Mouse (Mus musculus) embryonic facial prominence, embryonic 12.5 days (tissue): ENCODE measurements at regions not wholly inside any gene's neighbourhood (a gene's known extent, or its start where the extent isn't known, plus 50 kb on each side); places are given as distances from the start of the nearest gene placed in this dataset.

Experiments
- ATAC-seq: fragments of 200-750 bp; cut with Nextera tagmentation; 2 replicates; pipeline ENCODE4 v1.8.0; 2017; ENCODE audit not compliant: insufficient number of reproducible peaks, insufficient read depth, low FRiP score, low TSS enrichment
- H3K27ac ChIP-seq: fragments of 300-500 bp; sonication (generic); 2 replicates; pipeline ENCODE4 v1.5.1; 2016; ENCODE audit warnings: mild to moderate bottlenecking
- H3K27me3 ChIP-seq: fragments of 300-500 bp; sonication (generic); 2 replicates; pipeline ENCODE4 v1.6.1; 2016; ENCODE audit warnings: mild to moderate bottlenecking, moderate library complexity
- H3K36me3 ChIP-seq: fragments of 300-500 bp; sonication (generic); 2 replicates; pipeline ENCODE4 v1.6.1; 2016; ENCODE audit warnings: mild to moderate bottlenecking
- H3K4me1 ChIP-seq: fragments of 300-500 bp; sonication (generic); 2 replicates; pipeline ENCODE4 v1.6.1; 2016
- H3K4me2 ChIP-seq: fragments of 300-500 bp; sonication (generic); replicated peaks from 2 replicates; pipeline ENCODE4 v1.6.1; 2016; ENCODE audit warnings: mild to moderate bottlenecking, moderate library complexity
- H3K4me3 ChIP-seq: fragments of 300-500 bp; sonication (generic); 2 replicates; pipeline ENCODE4 v1.5.1; 2016; ENCODE audit warnings: mild to moderate bottlenecking
- H3K9ac ChIP-seq: fragments of 300-500 bp; sonication (generic); 2 replicates; pipeline ENCODE4 v1.6.1; 2016; ENCODE audit warnings: mild to moderate bottlenecking, moderate library complexity
- H3K9me3 ChIP-seq: fragments of 300-500 bp; sonication (generic); 2 replicates; pipeline ENCODE4 v1.6.1; 2016; ENCODE audit warnings: mild to moderate bottlenecking, moderate library complexity
- WGBS: fragments of 180-500 bp; shearing (Covaris S2); methylation state at CpG from one replicate; pipeline ENCODE4 v1.1.7; 2016; 5-methylcytosine and 5-hydroxymethylcytosine counted together

DNA sequence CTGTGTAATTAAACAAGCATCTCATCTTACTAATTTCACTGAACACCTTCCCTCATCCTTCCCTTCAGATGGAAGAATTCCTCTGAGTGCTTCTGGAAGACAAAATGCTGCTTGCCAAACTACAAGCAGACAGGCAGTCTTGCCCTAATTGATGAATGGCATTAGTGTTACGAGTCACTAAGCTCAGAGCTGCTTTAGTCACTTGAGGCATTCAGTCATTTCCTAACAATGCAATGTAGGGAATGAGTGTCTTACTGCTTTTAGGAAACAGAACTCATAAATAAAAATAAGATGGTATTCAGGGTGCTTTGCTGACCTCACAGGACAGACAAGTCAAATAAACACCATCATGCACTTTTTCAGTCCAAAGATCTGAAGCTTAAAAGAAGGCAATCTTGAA is 285.1 kb upstream of the Paip1 start:
- Histone ChIP-seq H3K36me3 (no peaks in the 10 kb centered on the region), H3K9me3 (no peaks in the 10 kb centered on the region), H3K4me1 (no peaks in the 10 kb centered on the region), H3K27ac (no peak overlapping the region), H3K27me3 (no peaks in the 10 kb centered on the region), H3K9ac (no peak overlapping the region), H3K4me2 (no peak overlapping the region), H3K4me3 (no peak overlapping the region)
- no peak for ATAC-seq
- 2% methylated on average over 1 of the region's 1 CpGs for WGBS

- Histone ChIP-seq H3K4me3 (no peak overlapping the region), H3K9me3 (no peaks in the 10 kb centered on the region), H3K9ac (no peak overlapping the region), H3K36me3 (no peaks in the 10 kb centered on the region), H3K27ac (no peak overlapping the region), H3K27me3 (no peaks in the 10 kb centered on the region), H3K4me1 (no peaks in the 10 kb centered on the region), H3K4me2 (no peak overlapping the region)
- WGBS = 64% methylated on average over 4 of the region's 4 CpGs
- no peak for ATAC-seq
These were observed 282.7 kb upstream of the Paip1 start for GRCm38 (mm10) chr13:119145713-119146112.

GRCm38 (mm10) chr13:119147701-119148100 is 280.7 kb upstream of the Paip1 start:
- no peak overlapping the region for H3K4me3 ChIP-seq
- no peaks in the 10 kb centered on the region for H3K4me1 ChIP-seq
- no peak overlapping the region for H3K4me2 ChIP-seq
- H3K27ac ChIP-seq = no peak overlapping the region
- no peaks in the 10 kb centered on the region for H3K27me3 ChIP-seq
- no peaks in the 10 kb centered on the region for H3K36me3 ChIP-seq
- ATAC-seq = no peak
- no peaks in the 10 kb centered on the region for H3K9me3 ChIP-seq
- no peak overlapping the region for H3K9ac ChIP-seq
- WGBS = 73% methylated on average over 3 of the region's 3 CpGs

DNA sequence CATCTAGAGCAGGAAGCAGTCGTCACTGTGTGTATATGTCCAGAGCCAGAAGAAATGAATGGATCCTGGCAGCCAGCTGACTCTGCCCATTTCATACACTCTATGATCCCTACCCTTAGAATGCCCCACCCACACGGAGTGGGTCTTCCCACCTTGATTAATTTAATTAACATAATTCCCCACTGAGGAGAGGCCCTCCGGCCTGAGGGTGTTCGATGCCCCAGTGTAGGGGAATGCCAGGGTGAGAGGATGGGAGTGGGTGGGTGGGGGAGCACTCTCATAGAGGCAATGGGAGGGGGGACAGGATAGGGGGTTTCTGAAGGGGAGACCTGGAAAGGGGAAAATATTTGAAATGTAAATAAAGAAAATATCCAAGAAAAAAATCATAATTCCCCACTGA is 279.3 kb upstream of the Paip1 start:
- Histone ChIP-seq H3K4me1 (no peaks in the 10 kb centered on the region), H3K9ac (no peak overlapping the region), H3K9me3 (no peaks in the 10 kb centered on the region), H3K4me2 (no peak overlapping the region), H3K4me3 (no peak overlapping the region), H3K27ac (no peak overlapping the region), H3K36me3 (no peaks in the 10 kb centered on the region), H3K27me3 (no peaks in the 10 kb centered on the region)
- ATAC-seq = no peak
- 79% methylated on average over 4 of the region's 4 CpGs for WGBS

DNA sequence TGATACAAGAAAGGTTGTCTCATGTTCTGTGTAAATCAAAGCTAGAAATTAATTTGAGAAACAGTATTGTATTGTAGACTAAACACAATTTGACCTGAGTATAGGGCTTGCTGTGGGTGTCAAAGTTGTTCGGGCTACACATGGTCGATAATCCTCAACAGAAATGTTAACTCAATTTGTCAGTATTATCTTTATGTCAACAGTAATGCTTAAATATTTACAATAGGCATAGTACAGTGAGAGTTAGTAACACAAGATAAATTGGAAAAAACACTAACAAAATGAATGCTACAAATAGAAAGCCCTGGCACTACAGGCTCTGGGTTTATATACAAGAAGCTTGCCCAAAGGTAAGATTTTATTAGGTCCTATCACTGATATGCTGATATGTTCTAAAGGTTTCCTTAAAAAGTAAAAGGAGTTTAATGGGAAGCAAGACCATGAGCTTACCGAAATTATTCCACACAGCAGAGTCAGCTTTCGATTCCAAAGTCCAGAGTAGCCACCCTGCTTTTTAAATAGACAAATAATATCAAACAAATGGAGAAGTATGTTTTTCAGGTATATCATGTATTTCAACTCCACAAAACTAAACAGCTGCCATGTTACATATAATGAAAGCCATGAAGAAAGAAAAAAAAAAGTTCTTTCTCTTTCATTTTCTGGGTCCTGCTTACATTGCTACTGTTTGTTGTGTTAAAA is 277.4 kb upstream of the Paip1 start:
- Histone ChIP-seq H3K27me3 (no peaks in the 10 kb centered on the region), H3K27ac (no peak overlapping the region), H3K9me3 (no peaks in the 10 kb centered on the region), H3K4me2 (no peak overlapping the region), H3K36me3 (no peaks in the 10 kb centered on the region), H3K4me1 (no peaks in the 10 kb centered on the region), H3K4me3 (no peak overlapping the region), H3K9ac (no peak overlapping the region)
- 78% methylated on average over 4 of the region's 4 CpGs for WGBS
- ATAC-seq = no peak

DNA sequence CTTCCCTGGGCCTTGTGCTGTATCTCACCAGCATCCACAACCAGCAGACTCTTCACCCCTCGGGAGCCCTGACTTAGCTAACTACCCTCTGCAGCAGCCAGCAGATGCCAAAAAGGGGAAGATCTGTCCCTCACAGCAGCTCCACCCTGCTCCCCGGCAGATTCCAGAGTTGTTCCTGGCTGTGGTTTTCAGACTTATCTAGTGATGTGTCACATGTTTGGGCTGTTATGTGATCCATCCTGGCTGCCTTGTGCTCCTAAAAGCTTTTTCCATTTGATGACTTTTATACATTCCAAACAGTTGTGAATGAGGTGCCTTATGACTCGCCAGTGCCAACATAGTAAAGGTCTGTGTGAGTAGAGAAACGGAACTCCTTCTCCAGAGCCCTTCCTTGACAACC is 250.6 kb upstream of the Paip1 start:
- Histone ChIP-seq H3K4me3 (no peak overlapping the region), H3K27ac (no peak overlapping the region), H3K9me3 (no peaks in the 10 kb centered on the region), H3K9ac (no peak overlapping the region), H3K36me3 (no peaks in the 10 kb centered on the region), H3K27me3 (no peaks in the 10 kb centered on the region), H3K4me2 (no peak overlapping the region), H3K4me1 (no peaks in the 10 kb centered on the region)
- no peak for ATAC-seq
- WGBS = 67% methylated on average over 4 of the region's 4 CpGs

GRCm38 (mm10) chr13:119178212-119178611 is 250.2 kb upstream of the Paip1 start:
- WGBS = 77% methylated on average over 5 of the region's 5 CpGs

DNA sequence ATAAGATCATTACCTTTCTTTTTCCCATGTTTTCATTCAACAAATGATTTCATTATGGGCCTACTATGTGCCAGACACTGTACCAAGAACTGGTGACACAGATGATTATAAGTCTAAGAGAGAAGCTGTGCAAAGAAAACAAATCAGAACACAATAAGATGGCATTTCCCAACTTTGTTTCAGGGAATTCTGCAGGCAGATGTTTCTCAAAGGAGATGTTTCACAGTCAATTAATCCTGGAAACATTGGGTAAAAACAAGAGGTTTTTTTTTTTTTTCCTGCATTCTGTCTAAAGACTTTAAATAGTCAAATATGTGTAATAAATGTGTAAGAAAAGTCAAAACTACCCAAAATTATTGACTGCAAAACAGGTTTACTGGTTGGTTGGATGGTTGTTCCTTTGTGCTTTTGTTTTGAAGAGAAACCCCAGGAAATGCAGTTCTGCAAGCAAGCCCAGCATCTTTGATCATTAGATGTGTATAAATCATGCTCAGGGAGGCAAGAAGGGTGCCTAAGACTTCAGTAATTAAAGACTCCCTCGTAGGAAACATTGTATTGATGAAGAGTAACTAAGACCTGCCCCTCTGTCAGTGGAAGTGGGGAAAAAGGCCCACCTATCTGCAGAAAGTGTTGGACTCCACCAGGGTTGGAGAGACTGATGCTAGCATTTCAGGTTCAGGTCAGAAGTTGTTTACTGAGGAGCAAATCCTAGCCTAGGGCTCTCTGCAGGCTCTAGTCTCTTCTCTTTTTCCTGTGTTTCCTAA is 249.1 kb upstream of the Paip1 start:
- Histone ChIP-seq H3K4me3 (no peak overlapping the region), H3K9me3 (no peaks in the 10 kb centered on the region), H3K9ac (no peak overlapping the region), H3K27ac (no peak overlapping the region), H3K27me3 (no peaks in the 10 kb centered on the region), H3K4me1 (no peaks in the 10 kb centered on the region), H3K4me2 (no peak overlapping the region), H3K36me3 (no peaks in the 10 kb centered on the region)
- 44% methylated on average over 1 of the region's 1 CpGs for WGBS
- ATAC-seq = no peak

More at GRCm38 (mm10) chr13:119178212-119178611, 250.2 kb upstream of the Paip1 start:
- no peak overlapping the region for H3K9ac ChIP-seq
- H3K36me3 ChIP-seq = no peaks in the 10 kb centered on the region
- H3K9me3 ChIP-seq = no peaks in the 10 kb centered on the region
- no peaks in the 10 kb centered on the region for H3K27me3 ChIP-seq
- no peak overlapping the region for H3K27ac ChIP-seq
- H3K4me2 ChIP-seq = no peak overlapping the region
- no peak for ATAC-seq
- H3K4me3 ChIP-seq = no peak overlapping the region
- no peaks in the 10 kb centered on the region for H3K4me1 ChIP-seq

DNA sequence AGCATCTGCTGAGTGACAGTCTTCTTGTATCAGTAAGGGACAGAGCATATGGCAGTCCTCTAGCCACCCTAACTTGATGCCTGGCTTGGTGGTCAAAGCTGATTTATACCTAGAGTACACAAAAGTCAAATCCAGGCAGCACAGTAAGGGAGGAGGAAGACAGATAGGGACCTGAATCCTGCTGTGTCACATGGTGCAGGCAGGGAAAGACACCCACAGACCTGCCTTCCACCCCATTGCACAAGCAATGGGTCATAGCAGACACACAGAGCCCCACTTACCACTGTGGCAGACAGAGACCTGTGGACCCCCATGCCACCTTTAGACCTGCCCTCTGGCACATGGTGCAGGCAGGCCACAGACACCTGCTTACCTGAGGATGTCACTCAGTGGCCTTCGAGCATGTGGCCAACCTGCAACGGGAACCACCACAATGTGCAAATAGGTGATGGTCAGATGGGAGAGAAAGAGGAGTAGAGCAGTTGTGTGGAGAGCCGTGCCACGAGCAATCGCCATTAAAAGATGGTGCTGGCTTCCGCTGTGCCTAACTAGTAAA is 244.0 kb upstream of the Paip1 start:
- WGBS = 97% methylated on average over 6 of the region's 6 CpGs
- H3K4me3 ChIP-seq = no peak overlapping the region
- ATAC-seq = no peak
- no peaks in the 10 kb centered on the region for H3K9me3 ChIP-seq
- no peaks in the 10 kb centered on the region for H3K27me3 ChIP-seq
- no peaks in the 10 kb centered on the region for H3K4me1 ChIP-seq
- no peak overlapping the region for H3K9ac ChIP-seq
- H3K27ac ChIP-seq = no peak overlapping the region
- H3K36me3 ChIP-seq = no peaks in the 10 kb centered on the region
- no peak overlapping the region for H3K4me2 ChIP-seq

DNA sequence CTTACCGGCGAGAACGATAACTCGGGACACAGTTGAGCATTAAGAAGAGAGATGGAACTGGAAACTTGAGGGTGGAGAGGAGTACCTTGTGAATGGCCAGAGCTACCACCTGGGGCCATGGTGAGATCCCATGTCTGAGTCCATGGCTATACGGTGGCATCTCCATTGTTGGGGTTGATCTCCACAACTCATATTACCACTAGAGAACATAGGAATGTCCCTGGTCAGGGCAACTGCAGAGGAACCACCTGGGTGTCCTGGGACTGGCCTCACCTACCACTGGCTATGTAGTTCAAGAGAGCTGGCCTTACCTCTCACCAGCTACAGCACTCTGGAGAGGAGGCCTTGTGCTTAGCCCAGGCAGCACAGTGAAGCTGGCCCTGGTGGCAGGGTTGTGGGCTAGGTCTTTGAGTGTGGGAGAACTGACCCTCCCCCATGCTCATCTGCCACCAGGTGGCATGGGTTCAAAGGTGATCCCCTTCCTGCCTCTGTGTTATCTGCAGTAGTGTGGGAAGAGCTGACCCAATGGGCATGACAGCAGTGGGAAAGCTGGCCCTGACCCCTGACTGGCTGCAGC is 242.7 kb upstream of the Paip1 start:
- ATAC-seq = no peak
- H3K4me2 ChIP-seq = no peak overlapping the region

GRCm38 (mm10) chr13:119231556-119231955 is 196.8 kb upstream of the Paip1 start:
- WGBS = 91% methylated on average over 11 of the region's 11 CpGs
- Histone ChIP-seq H3K27me3 (no peaks in the 10 kb centered on the region), H3K4me3 (no peak overlapping the region), H3K4me2 (no peak overlapping the region), H3K27ac (no peak overlapping the region), H3K9ac (no peak overlapping the region), H3K4me1 (no peaks in the 10 kb centered on the region), H3K36me3 (no peaks in the 10 kb centered on the region), H3K9me3 (no peaks in the 10 kb centered on the region)
- no peak for ATAC-seq

More for the DNA sequence above, 242.7 kb upstream of the Paip1 start:
- Histone ChIP-seq H3K9ac (no peak overlapping the region), H3K27ac (no peak overlapping the region), H3K4me1 (no peaks in the 10 kb centered on the region), H3K27me3 (no peaks in the 10 kb centered on the region), H3K4me3 (no peak overlapping the region), H3K36me3 (no peaks in the 10 kb centered on the region), H3K9me3 (no peaks in the 10 kb centered on the region)
- 98% methylated on average over 5 of the region's 5 CpGs for WGBS
